Mouse (Mus musculus) testis, adult 2 months (tissue): ENCODE measurements around the gene Snrpg.

Source experiments
- CTCF ChIP-seq: fragments of 200-500 bp; IDR thresholded peaks from 2 replicates; pipeline ENCODE4 v1.5.1; 2012; ENCODE audit warnings: low read depth, mild to moderate bottlenecking, inconsistent platforms, low read length, moderate library complexity; ENCODE audit not compliant: control insufficient read depth, insufficient read depth, insufficient replicate concordance
- POLR2A ChIP-seq: fragments of 200-500 bp; IDR thresholded peaks from 2 replicates; pipeline ENCODE4 v1.6.1; 2012; ENCODE audit warnings: low read depth, mild to moderate bottlenecking, inconsistent platforms, low read length, moderate library complexity; ENCODE audit not compliant: control insufficient read depth

GRCm38 (mm10) chr6:86349257-86349656, 21.8 kb upstream of the Snrpg start:
- no peak for TF ChIP-seq CTCF
- TF ChIP-seq POLR2A = no peak
